Mouse (Mus musculus) stomach, postnatal 0 days (tissue): ENCODE data around the gene Wipf1. TPM values are rescaled to one million over a fixed set of nuclear protein-coding genes. Genes with fewer than 3 reads are reported as not detected.

Experiments
- ATAC-seq: fragments of 200-750 bp; cut with Nextera tagmentation; 2 replicates; pipeline ENCODE4 v1.8.0; 2017; ENCODE audit not compliant: low FRiP score, low TSS enrichment
- DNase-seq: peaks from one replicate; pipeline ENCODE4 v3.0.0-alpha.2; 2016; ENCODE audit warnings: low spot score
- H3K27ac ChIP-seq: fragments of 300-500 bp; sonication (generic); replicated peaks from 2 replicates; pipeline ENCODE4 v1.5.1; 2014; ENCODE audit warnings: mild to moderate bottlenecking, control low read depth
- H3K27me3 ChIP-seq: fragments of 300-500 bp; sonication (generic); 2 replicates; pipeline ENCODE4 v1.6.1; 2014; ENCODE audit warnings: low read length; ENCODE audit not compliant: control insufficient read depth, insufficient read depth
- H3K36me3 ChIP-seq: fragments of 300-500 bp; sonication (generic); 2 replicates; pipeline ENCODE4 v1.6.1; 2014; ENCODE audit warnings: low read length, mixed read lengths; ENCODE audit not compliant: control insufficient read depth, insufficient read depth
- H3K4me1 ChIP-seq: fragments of 300-500 bp; sonication (generic); replicated peaks from 2 replicates; pipeline ENCODE4 v1.6.1; 2014; ENCODE audit warnings: antibody characterized with exemption; ENCODE audit not compliant: control insufficient read depth, insufficient read depth
- H3K4me2 ChIP-seq: fragments of 300-500 bp; sonication (generic); replicated peaks from 2 replicates; pipeline ENCODE4 v1.6.1; 2014; ENCODE audit warnings: low read depth, mild to moderate bottlenecking, control low read depth, moderate library complexity
- H3K4me3 ChIP-seq: fragments of 300-500 bp; sonication (generic); 2 replicates; pipeline ENCODE4 v1.5.1; 2014; ENCODE audit warnings: low read depth, low read length, control low read depth
- H3K9ac ChIP-seq: fragments of 300-500 bp; sonication (generic); 2 replicates; pipeline ENCODE4 v1.6.1; 2014; ENCODE audit warnings: mild to moderate bottlenecking, low read length, control low read depth, mixed read lengths
- H3K9me3 ChIP-seq: fragments of 300-500 bp; sonication (generic); 2 replicates; pipeline ENCODE4 v1.6.1; 2016; ENCODE audit warnings: low read length; ENCODE audit not compliant: control insufficient read depth
- CTCF ChIP-seq: IDR thresholded peaks from 2 replicates; pipeline ENCODE4 v1.5.1; 2016; ENCODE audit warnings: antibody characterized with exemption, low read depth, mild to moderate bottlenecking, moderate library complexity
- EP300 ChIP-seq: optimal IDR thresholded peaks from 2 replicates; pipeline ENCODE3; 2016; ENCODE audit warnings: antibody characterized with exemption
- WGBS: fragments of 180-500 bp; shearing (Covaris S2); extraction: QIAGEN DNeasy Blood & Tissue Kit; methylation state at CpG from one replicate; pipeline ENCODE4 v1.1.7; 2014; 5-methylcytosine and 5-hydroxymethylcytosine counted together
- polyA plus RNA-seq: library from polyadenylated mRNA; unstranded; fragments of >200 nt; fragmentation: Nextera tagmentation; extraction: Ambion mirVana; gene quantifications from 2 replicates; pipeline ENCODE4 v1.2.1, GENCODE M21; 2015

The Wipf1 gene
- polyA plus RNA-seq, 1 experiment from 2014 or later: 3.3 TPM

DNA sequence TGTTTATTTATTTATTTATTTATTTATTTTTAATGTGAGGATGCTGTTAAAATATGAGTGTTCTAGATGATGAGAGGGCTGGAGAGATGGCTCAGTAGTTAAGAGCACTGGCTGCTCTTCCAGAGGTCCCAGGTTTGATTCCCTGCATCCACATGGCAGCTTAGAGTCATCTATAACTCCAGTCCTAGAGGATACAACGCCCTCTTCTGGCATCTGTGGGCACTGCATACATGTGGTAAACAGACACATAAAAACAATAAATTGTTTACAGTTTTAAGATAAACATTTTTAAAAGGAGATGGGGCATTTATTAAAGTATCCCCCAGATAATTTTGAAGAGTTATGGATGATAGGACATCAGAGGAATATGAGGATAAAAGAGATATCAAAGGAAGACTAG lies 10.2 kb upstream of the Wipf1 start:
- ATAC-seq (no peak), DNase-seq (no peak)
- H3K4me1 ChIP-seq: no peaks in the 10 kb centered on the region; the same call in 1 of the 2 replicates
- H3K27ac ChIP-seq: no peak overlapping the region
- H3K27me3 ChIP-seq: no peaks in the 10 kb centered on the region
- no peaks in the 10 kb centered on the region for H3K9me3 ChIP-seq
- H3K4me3 ChIP-seq: no peak overlapping the region
- no peak overlapping the region for H3K4me2 ChIP-seq
- no peak overlapping the region for H3K9ac ChIP-seq
- 20% methylated on average over 1 of the region's 1 CpGs for WGBS
- no peaks in the 10 kb centered on the region for H3K36me3 ChIP-seq
- no peak for TF ChIP-seq EP300
- TF ChIP-seq CTCF: peak; percentile 39

DNA sequence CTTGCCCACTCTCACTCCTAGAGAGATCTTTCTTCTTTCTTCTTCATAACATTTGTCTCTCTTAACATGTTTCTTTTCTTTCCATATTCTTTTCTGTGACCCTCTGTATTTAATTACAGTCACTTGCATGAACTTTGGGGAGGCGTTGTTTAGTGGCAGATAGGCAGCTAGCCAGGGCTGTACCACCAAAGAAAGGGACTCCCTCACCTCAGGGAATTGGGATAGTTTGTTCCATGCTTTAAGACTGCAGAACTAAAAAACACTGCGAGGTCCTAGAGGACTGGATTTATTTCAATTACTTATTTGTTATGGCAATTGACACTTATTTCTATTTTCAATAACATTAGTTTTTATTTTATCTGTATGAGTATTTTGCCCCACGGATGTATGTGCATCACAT lies 9.6 kb upstream of the Wipf1 start:
- TF ChIP-seq EP300 (no peak), CTCF (no peak)
- Histone ChIP-seq H3K9me3 (no peaks in the 10 kb centered on the region), H3K27me3 (no peaks in the 10 kb centered on the region), H3K36me3 (no peaks in the 10 kb centered on the region), H3K9ac (no peak overlapping the region), H3K4me1 (no peaks in the 10 kb centered on the region; the same call in 1 of the 2 replicates), H3K4me2 (no peak overlapping the region), H3K27ac (no peak overlapping the region), H3K4me3 (no peak overlapping the region)
- 78% methylated on average over 3 of the region's 3 CpGs for WGBS
- no peak for DNase-seq
- ATAC-seq: no peak

DNA sequence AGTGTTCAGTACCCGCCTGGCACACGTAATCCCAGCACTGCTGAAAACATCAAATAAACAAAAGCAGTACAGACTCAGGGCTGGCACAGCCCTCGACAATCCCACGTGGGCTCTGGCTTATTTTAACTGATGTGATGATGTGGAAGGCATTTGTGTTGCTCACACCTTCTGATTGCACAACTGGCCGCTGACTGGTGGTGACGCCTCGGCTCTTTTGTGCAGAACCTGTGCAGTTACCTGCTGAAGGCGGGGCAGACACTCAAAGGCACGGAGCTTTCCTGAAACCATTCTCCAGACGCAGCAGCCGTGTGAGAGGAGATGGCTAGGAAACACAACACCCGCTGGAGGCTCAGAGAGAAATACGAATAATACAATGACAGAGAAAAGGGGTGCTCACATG lies 9.1 kb upstream of the Wipf1 start:
- H3K4me1 ChIP-seq: no peaks in the 10 kb centered on the region; the same call in 1 of the 2 replicates
- no peak overlapping the region for H3K4me3 ChIP-seq
- H3K27ac ChIP-seq: no peak overlapping the region
- DNase-seq: peak; percentile 69
- WGBS: 49% methylated on average over 13 of the region's 13 CpGs
- ATAC-seq: peak; percentile 78
- H3K27me3 ChIP-seq: no peaks in the 10 kb centered on the region
- H3K9ac ChIP-seq: no peak overlapping the region
- no peaks in the 10 kb centered on the region for H3K9me3 ChIP-seq
- no peak overlapping the region for H3K4me2 ChIP-seq
- no peaks in the 10 kb centered on the region for H3K36me3 ChIP-seq
- TF ChIP-seq CTCF (no peak), EP300 (no peak)

DNA sequence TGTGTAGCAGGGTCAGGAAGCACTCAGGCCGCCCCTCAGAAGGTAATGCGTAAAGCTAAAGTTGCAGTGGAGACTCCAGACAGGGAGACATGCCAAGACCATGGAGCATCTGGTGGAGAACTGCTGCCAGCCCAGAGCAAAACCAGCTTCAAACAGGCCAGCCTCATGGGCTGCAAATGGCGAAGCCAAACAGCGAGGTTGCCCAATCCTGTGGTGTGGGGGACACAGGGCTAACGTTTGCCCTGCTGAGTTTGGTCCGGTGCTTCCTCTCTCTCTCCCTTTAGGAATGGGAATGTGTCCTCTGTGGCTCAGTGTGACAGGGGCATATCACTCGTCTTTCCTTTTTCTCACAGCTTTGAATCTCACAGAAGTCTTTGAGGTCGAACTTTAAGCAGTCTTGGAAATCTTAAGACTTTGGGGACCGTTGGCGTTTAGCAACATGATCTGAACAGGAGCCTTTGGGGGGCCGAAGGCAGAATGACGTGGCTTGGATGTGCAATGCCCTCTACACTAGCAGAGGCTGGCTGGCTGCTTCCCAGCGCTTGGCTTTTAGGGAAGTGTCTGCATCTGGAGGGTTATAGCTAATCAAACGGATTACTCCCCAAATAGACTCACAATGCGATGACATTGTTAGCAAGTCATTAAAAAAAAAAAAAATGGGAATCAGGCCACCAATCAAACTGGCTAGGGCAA lies 6.7 kb upstream of the Wipf1 start:
- no peak for ATAC-seq
- no peak for DNase-seq
- Histone ChIP-seq H3K27ac (no peak overlapping the region), H3K27me3 (no peaks in the 10 kb centered on the region), H3K36me3 (no peaks in the 10 kb centered on the region), H3K4me3 (no peak overlapping the region), H3K9ac (no peak overlapping the region), H3K4me2 (no peak overlapping the region), H3K4me1 (no peaks in the 10 kb centered on the region; the same call in 1 of the 2 replicates), H3K9me3 (no peaks in the 10 kb centered on the region)
- no peak for TF ChIP-seq EP300
- TF ChIP-seq CTCF: no peak
- 79% methylated on average over 15 of the region's 15 CpGs for WGBS

DNA sequence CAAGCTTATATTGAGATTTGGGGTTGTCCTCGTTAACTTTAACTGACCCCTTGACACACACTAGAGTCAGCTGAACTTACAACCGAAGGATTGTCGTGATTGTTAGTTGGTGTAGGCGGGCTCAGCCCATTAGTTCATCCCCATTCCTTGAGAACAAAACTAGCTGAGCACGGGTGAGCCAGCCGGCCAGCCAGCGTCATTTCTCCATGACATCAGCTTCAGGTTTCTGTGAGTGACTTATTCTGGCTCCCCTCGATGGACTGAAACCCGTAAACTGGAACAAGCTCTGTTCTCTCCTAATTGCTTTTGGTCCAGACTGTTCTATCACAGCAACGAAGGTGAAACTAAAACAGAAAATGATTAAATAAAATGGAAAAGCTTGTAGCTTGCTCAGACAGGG lies 5.2 kb upstream of the Wipf1 start:
- 75% methylated on average over 10 of the region's 10 CpGs for WGBS
- DNase-seq (no peak), ATAC-seq (no peak)
- TF ChIP-seq EP300 (no peak), CTCF (no peak)
- H3K9me3 ChIP-seq: no peaks in the 10 kb centered on the region
- no peak overlapping the region for H3K27ac ChIP-seq
- no peaks in the 10 kb centered on the region for H3K4me1 ChIP-seq
- no peak overlapping the region for H3K4me2 ChIP-seq
- H3K4me3 ChIP-seq: no peak overlapping the region
- no peaks in the 10 kb centered on the region for H3K27me3 ChIP-seq
- H3K36me3 ChIP-seq: no peaks in the 10 kb centered on the region
- no peak overlapping the region for H3K9ac ChIP-seq

DNA sequence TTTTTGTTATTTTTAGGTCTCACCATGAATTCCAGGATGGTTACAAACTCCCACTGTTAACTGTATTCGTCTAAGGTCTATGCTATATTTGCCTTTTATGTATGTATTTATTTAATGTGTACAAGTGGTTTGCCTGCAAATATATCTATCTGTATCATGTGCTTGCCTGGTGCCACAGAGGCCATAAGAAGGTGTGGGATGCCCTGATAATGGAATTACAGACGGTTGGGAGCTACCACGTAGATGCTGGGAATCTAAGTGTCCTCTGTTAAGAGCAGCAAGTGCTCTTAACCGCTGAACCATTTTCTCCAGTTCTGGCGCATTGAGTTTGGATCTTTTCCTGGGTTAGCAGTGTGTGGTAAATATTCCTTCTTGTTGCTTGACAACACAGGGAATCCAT lies 953 bp upstream of the Wipf1 start:
- Histone ChIP-seq H3K36me3 (no peaks in the 10 kb centered on the region), H3K4me3 (no peak overlapping the region), H3K4me2 (no peak overlapping the region), H3K4me1 (no peaks in the 10 kb centered on the region; the same call in 1 of the 2 replicates), H3K27ac (no peak overlapping the region), H3K9me3 (no peaks in the 10 kb centered on the region), H3K27me3 (no peaks in the 10 kb centered on the region), H3K9ac (no peak overlapping the region)
- TF ChIP-seq EP300 (no peak), CTCF (no peak)
- ATAC-seq (no peak), DNase-seq (no peak)
- 67% methylated on average over 5 of the region's 5 CpGs for WGBS
